Mouse (Mus musculus): ENCODE data around the gene Nos2.

The Nos2 gene

DNA sequence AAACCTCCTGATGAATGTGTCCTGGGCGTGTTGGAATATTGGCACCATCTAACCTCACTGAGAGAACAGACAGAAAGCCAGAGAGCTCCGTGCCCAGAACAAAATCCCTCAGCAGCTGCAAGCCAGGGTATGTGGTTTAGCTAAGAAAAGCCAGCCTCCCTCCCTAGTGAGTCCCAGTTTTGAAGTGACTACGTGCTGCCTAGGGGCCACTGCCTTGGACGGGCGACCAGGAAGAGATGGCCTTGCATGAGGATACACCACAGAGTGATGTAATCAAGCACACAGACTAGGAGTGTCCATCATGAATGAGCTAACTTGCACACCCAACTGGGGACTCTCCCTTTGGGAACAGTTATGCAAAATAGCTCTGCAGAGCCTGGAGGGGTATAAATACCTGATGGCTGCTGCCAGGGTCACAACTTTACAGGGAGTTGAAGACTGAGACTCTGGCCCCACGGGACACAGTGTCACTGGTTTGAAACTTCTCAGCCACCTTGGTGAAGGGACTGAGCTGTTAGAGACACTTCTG, at the start of gene Nos2:
TSS of gene Nos2 (plus strand) at position 377 of the 529 bp plus-strand sequence.
- DNase-seq = no peak

DNA sequence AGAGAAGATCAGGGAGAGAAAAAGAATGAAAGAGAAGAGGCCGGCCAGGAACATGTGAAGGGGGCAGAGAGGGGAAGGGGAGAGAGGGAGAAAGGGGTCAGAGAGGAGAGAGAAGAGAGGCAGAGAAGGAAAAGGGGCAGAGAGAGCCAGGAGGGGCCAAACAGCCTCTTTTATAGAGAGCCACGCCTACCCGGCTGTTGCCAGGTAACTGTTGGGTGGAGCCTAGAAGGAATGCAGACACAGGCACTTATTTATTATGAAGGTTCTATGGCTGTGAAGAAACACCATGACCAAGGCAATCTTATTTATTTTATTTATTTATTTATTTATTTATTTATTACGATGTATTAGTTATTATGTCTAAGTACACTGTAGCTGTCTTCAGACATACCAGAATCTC, 49.7 kb upstream of the Nos2 start:
- DNase-seq = no peak

DNA sequence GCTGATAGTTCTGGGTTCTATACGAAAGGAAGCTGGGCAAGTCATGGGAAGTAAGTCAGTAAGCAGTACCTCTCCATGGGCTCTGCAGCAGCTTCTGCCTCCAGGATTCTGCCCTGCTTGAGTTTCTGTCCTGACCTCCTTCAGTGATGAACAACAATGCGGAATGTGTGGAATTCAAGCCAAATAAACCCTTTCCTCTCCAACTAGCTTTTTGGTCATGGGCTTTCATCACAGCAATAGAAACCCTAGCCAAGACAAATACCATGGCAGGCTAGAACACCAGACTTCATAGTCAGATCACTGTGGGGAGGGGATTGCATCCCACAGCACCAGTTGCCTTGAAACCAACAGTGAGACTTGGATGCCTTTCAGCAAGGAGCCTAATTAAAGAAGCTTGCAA, 47.8 kb upstream of the Nos2 start:
- DNase-seq = no peak

DNA sequence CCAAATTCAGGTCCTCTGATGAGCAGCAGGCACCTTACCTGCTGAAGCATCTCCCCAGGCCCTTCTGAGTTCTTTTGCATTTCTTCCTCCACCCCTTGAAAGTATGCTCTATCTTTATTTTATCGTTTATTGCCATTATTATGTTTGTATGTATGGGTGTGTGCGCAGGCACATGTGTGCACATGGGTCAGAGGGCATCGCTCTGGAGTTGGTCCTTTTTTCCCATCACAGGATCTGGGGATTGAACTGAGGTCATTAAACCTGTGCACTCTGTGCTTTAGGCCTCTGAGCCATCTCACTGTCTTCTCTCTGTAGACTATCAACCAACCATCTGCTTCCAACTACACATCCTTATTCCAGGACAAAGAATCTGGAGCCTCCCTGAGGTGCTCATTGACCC, 40.9 kb upstream of the Nos2 start:
- no peak for DNase-seq

DNA sequence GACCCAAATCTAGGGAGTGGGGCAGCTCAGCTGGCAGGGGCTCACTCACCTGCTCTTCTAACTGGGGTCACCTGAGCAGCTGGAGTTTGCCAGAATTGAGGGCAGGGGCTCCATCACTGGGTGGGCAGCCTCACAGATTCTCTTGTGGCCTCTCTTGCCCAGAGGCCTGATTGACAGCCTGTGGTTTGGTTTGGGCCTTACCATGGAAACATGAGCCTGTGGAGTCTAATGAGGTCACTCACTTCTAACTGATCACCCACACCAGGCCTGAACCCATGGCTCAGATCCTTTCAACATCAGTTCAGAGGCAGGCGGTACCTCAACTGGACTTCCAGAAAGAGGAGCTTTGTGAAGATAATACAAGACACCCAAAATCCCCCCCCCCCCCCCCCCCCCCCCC, 33.9 kb upstream of the Nos2 start:
- no peak for DNase-seq

DNA sequence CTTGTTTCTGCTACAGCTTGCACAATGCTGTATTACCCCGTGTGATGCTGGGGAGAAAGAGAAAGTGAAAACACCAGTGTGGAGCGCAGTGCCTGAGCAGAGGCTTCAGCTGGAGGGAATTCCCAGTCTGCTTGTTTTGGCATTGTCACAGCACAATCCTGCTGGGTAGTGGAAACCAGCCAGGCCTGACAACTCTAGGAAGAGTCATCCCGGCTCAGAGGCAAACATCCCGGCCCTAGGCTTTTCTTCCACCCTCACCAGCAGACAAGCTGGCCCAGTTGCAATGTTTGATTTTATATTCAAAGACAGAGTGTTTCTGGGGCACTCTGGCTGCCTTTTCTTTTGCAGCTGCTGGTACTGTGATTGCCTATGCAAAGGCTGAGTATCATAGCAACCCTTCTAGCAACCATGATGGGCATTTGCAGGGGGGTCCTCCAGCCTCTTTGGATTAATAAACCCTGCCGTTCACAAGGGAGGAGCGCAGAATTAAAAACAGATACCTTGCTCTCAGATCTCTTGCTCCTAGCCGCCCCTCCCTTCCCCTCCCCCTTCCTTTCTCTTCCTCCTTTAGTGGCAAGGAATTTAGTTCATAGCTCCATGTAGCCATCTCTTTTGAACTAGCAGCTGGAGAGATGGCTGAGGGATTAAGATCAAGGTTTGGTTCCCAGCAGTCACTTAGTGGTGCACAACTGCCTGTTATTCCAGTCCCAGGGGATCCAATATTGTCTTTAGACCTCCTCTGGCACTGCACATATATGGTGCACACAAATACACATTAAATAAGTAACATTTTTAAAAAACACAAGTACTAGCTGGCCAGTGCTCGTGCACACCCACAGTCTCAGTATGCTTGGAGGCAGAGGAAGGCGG, 33.2 kb upstream of the Nos2 start:
- DNase-seq = peak; percentile 14

DNA sequence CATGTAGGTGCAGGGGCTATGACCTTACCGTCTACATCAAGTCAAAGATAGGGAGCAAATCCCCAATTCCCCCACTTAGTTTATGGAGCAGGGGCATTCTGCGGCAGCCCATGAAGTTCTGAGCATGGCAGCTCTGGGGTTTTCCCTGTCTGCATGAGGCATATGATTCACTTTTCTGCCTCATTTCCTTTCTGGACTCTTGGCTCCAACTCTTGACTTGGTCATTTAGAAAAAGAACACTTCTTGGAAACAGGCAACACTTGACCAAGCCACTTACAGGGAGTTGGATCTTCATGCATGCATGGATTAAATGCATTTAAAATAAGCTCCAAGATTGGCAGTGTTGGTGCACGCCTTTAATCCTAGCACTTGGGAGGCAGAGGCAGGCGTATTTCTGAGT, 31.4 kb upstream of the Nos2 start:
- no peak for DNase-seq

DNA sequence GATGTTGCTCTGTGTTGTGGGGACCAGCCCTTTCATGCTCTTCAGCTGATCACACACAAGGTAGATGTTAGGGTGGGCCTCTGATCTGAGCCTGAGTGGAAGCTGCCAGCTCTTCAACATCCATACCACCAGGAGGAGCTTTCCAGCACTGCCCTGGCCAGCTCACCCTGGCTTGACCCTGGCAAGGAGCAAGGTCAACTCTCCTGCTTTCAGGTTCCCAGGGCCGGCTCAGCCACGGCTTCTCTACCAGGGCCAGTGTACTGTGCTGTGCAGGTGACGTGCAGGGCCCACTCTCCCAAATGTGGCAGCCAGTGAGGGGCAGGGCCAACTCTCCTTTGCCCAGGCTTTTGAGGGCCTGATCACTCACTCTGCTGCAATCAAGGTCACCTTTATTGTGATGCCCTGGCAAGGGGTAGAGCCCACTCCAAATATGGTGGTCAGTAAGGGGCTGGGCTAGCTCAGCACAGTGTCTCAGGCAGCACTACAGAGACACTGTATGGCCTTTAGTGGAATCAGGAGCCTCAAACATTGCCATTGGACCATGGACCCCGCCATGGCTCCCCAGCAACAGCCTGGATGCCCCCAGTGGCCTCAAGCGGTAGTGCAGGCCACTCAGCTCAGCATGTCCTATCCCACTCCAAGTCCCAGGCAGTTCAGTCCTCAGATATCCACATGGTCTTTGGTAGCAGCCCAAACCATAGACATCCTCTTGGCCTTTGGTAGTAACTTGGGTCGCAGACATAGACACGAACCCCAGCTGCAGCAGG, 24.0 kb upstream of the Nos2 start:
- peak; percentile 74 for DNase-seq

DNA sequence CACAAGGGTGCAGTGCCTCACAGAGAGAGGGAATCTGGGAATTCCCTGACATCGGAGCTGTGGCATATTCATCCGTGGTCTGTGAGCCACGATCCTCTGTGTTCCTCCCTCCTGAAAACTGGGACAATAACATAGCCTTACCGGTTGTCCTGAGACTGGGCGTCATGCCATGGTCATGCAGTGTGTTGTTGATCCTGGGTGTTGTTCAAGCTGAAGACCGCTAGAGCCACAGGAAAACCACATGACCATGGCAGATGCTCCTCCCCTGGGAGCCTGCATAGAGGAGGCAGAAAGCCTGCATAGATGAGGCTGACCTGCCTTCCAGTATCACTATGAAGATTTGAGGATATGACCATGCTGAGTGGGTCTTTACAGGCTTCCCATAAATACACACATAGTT, 5.1 kb upstream of the Nos2 start:
- no peak for DNase-seq

DNA sequence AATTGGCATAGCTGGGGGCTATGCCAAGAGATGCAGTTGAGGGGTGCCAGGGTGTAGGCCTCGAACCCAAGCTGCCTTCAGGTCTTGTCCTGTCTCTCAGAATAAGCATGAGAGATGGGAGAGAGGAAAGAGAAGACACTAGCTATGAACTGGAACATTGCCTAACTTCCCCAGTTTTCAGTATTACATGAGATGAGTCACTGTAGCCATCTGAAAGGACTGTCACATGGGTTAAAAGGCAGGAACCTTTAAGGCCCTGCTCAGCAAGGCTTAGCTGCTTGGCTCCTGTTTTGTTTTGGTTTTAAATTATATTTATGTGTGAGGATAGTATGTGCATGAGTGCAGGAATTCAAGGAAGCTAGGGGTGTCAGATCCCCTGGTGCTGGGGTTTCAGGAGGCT, 4.2 kb upstream of the Nos2 start:
- DNase-seq = no peak

DNA sequence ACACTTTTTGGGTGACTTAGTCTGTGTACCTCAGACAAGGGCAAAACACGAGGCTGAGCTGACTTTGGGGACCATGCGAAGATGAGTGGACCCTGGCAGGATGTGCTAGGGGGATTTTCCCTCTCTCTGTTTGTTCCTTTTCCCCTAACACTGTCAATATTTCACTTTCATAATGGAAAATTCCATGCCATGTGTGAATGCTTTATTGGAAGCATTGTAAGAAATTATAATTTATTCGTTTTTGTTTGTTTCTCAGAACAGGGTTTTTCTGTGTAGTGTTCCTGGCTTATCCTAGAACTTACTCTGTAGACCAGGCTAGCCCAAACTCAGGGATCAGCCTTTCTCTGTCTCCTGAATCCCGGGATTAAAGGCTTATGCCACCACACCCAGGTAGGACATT, 842 bp upstream of the Nos2 start:
- DNase-seq = no peak

DNA sequence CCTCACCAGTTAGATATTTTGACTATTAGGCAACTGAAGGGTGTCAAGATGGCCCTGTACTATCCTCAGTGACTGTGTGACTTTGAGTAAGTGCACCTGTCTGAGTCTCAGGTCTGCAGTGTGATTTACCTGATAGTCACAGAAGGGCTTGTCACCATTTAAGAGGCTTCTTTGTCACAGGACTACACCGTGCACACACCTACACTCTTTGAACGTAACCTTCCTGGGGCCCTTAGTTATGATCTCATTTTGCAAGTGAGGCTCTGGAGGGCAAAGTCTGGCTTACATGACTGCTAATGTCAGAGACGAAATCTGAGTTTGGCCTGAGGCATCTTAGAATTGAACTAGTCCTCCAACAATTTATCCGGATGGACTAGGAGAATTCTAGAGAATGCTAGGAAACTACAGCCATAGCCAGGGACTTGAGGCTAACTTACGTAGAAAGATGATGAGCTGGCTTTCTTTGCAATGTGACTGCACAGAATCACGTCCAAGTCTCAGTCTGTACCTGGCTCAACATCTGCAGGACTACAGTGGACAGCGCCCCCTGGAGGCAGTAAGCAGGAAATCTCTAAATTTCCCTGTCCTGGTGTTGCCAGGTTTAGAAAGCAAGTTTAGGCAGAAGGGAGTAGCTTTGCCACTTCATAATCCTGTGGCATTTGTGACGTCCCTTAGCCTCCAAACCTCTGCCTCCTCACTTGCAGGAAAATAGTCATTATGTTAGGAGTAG, 2.3 kb downstream of the Nos2 start:
- DNase-seq = peak; percentile 75

DNA sequence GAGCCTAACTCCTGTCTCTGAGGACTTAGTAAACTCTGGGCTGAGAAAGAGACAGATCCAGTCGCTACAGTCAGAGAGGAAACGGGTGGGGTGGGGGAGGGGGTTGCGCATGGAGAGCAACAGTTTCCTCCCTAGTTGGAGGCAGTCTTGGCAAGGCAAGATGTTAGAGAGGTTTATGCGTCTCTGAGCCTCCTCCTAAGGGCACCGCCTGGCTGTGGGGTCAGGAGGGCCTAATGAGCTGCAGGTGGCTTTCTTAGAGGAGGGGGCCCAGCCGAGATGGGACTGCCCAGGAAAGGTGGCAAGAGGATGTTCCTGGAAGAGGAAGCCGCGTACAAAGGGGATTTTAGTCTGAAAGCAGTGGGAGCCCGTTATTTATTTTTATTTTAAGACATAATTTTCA, 3.5 kb downstream of the Nos2 start:
- peak; percentile 32 for DNase-seq

DNA sequence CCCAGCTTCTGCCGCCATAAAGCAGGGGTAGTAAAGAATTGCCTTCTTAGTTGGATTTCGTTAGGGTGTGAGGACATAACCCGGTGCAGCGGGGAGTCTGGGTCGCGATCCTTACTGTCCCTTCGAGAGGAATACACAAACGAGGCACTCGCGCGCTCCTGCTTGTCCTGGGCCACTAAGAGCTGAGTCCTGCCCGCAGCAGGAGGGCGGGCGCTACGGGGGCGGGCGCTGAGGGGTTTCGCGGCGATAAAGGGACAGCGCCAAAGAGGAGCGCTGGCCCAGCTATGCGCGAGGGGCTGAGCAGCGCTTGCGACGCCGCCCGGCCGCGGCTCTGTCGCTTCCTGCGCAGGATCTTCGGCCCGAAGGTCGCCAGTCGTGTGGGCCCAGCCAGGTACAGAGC, 4.3 kb downstream of the Nos2 start:
- peak; percentile 40 for DNase-seq

DNA sequence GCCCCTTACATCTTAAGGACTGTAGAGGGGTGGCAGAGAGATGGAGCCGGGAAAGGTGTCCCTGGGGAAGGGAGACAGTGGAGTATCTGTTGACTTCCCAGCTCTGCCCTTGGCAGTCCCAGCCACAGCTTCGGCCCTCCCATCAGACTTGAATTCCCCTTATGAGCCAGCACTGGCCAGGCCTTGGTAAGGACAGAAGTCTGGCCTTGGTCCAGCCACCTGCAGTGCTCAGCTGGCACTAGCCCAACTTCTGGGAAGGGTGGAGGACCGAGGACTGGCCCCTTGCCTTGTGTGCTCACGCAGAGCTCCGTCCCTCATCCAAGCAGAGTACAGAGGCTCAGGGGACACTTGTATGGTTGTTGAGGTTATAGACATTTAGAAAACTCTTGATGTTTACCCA, 8.8 kb downstream of the Nos2 start:
- no peak for DNase-seq

DNA sequence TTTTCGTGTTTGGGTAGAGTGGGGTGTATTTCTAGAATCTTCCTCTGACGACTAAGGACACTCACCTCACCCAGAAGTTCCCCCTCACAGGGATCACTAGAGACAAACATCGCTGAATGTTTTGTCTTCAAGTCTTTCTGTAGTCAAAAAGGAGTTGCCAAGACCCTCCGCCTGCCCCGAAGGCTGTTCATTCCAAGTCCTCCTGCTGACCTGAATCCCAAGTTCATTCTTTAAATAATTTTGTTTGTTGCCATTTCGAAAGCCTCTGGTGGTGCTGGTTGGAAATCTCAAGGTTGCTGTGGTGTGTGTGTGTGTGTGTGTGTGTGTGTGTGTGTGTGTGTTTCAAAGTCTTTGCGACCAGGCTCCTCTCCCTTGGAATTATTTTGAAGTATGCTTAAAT, 13.7 kb downstream of the Nos2 start:
- DNase-seq = no peak

DNA sequence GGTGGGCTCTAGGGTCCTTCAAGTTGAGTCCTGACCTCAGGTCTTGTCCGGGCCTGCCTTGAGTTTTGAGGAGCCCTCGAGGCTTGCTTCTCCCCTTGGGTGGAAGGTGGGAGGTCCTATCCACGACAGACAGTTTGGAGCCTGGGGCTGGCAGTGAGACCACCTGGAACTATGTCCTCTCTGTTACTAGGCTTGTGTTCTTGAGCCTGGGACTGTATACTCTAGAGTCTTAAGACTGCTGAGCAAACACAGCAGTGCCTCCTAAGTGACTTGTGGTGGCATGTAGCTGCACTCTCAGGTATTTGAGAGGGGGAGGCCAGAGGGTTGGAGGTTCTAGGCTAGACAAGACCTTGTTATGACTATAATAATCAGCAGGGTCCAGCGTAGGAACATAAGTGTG, 14.1 kb downstream of the Nos2 start:
- no peak for DNase-seq

DNA sequence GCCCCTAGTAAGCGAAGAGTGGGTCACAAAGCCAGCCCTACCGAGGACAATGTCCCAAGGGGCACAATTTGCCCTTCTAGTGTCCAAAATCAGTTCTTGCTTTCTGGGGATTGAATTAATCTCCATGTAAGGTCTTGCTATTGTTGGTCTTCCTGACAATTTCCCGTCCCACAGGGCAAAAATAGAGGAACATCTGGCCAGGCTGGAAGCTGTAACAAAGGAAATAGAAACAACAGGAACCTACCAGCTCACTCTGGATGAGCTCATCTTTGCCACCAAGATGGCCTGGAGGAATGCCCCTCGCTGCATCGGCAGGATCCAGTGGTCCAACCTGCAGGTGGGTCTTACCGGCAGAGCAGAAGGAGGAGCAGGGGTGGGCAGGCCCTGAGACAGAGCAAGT, 14.6 kb downstream of the Nos2 start:
- no peak for DNase-seq

DNA sequence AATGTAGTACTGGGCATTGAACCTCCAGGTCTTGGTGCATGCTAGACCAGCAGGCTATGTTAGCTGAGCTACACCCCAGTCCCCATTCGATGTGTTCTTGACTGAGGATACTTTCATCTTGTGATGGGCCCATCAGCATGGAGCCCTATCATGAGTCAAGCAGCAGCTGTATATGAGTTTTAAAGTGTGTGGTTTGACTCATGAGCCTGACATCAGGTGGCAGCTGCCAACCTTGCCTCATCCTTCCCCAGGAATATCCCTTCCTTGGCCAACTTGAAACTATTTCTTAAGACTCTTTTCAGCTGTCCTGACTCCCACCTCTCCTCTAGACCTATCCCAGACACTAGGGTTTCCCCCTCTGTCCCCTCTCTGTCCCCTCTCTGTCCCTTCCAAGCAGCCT, 22.5 kb downstream of the Nos2 start:
- DNase-seq = no peak

DNA sequence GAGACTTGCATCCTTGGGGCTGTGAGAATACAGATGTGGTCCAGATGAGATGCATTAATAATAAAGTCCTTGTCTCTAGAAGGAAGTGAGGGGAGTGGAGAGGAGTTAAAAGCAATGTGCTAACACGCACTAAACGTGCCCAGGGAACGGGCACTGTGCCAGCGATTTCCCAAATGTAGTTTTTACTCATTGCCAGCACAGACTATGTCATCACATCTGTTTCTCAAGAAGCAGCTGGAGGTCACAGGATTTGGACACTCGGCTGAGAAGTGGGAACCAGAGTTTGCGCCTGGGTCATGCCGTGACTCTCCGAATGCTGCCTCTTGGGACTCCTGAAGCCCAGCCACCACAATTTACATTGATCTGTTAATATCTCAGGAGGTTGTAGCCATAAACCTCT, 29.8 kb downstream of the Nos2 start:
- DNase-seq = no peak

DNA sequence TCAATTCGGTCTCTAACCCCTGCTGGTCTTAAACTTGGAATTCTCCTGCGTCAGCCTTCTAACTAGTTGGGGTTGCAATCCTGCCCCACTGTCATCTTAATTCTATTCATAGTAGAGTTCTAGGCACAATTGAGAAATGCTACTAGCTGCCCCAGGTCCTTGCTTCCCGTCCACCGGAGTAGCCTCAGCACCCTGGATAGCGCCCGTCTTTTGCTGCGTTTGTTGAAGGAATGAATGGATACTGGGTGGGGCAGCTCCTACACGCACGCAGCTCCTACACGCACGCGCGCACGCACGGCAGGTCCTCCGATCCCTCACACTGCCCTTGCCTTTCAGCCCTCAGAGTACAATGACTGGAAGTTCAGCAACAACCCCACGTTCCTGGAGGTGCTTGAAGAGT, 31.9 kb downstream of the Nos2 start:
- DNase-seq = peak; percentile 71

DNA sequence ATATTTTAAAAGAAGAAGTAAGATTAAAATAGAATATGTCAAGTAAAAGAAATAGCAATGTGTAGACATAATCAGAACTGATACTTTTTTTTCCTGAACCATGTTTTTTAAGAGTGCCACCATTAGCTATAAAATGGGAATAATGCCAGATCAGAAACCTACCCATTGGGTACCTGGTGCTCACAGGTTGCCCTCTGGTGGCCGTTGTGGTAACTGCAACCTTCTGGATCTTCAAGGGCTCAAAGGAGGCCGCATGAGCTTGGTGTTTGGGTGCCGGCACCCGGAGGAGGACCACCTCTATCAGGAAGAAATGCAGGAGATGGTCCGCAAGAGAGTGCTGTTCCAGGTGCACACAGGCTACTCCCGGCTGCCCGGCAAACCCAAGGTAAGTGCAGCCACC, 35.7 kb downstream of the Nos2 start:
- peak; percentile 92 for DNase-seq

DNA sequence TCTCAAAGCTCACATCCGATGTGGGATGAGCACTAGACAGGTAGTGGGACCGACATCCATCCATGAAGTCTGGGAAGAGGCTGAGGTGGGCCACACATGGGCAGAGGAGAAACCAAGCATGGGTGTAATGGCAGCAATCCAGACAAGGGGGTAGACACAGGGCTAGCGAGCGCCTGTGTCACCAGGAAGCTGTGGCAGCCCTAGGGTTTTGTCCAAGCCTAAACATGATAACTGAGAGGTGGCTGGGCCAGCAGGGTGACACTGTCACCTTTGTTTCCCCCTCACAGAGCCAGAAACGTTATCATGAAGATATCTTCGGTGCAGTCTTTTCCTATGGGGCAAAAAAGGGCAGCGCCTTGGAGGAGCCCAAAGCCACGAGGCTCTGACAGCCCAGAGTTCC, 38.8 kb downstream of the Nos2 start:
- DNase-seq = no peak
